Mouse (Mus musculus): ENCODE data around the gene Dbt. TPM values are rescaled to one million over a fixed set of nuclear protein-coding genes. Genes with fewer than 3 reads are reported as not detected.

Gene Dbt
- polyA plus RNA-seq, 1 experiment: 19.2 TPM

DNA sequence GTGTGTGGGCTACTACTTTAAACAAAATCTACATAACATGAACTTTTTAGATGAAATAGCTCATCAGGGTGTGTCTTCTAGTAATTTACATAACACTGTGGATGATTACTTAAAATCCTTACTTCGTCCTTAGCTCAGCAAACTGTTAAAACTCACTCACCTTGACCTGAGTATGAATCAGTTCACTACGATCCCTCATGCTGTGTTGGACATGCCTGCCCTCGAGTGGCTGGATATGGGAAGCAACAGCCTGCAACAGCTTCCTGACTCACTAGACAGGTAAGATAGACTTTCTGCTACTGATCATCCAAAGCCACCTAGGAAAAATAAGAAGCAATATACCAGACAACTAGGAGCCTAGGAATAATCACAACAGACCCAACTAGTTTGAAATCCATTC, 64.4 kb downstream of the Dbt start:
- Histone ChIP-seq H3K4me3 (ENCODE audit: insufficient read depth, low read length) (no peak overlapping the region), H3K4me1 (ENCODE audit: control insufficient read depth, insufficient read depth, low read length) (no peaks in the 10 kb centered on the region), H3K27ac (ENCODE audit: insufficient read depth, low read length) (no peak overlapping the region)
- peak; percentile 42 for TF ChIP-seq CTCF (IDR thresholded peaks at IDR 0.05; ENCODE audit: extremely low read depth, insufficient read depth, low read length)
- no peak for TF ChIP-seq POLR2A (IDR thresholded peaks at IDR 0.05; ENCODE audit: extremely low read depth, insufficient read depth, low read length)

DNA sequence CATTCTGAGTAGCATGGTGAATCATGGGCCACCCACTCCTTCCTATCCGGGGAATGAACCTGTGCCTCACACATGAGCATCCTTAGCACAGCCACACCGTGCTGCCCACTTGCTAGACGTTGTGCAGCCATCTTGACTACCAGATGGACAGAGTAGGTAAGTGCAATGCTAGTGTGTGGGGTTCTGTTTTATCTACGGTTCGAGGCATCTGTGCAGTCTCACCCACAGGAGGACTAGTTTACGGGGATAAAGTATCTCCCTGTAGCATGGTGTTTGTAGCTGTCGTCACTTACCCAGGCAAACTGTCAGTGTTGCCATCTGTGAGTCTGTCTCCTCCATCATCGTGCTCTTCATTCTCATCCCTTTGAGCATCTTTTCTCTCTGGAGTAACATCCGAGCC, 69.3 kb downstream of the Dbt start:
- no peak for TF ChIP-seq POLR2A (IDR thresholded peaks at IDR 0.05; ENCODE audit: extremely low read depth, insufficient read depth, low read length)
- no peak for TF ChIP-seq CTCF (IDR thresholded peaks at IDR 0.05; ENCODE audit: extremely low read depth, insufficient read depth, low read length)
- Histone ChIP-seq H3K4me3 (ENCODE audit: insufficient read depth, low read length) (no peak overlapping the region), H3K27ac (ENCODE audit: insufficient read depth, low read length) (no peak overlapping the region), H3K4me1 (ENCODE audit: control insufficient read depth, insufficient read depth, low read length) (no peaks in the 10 kb centered on the region)

DNA sequence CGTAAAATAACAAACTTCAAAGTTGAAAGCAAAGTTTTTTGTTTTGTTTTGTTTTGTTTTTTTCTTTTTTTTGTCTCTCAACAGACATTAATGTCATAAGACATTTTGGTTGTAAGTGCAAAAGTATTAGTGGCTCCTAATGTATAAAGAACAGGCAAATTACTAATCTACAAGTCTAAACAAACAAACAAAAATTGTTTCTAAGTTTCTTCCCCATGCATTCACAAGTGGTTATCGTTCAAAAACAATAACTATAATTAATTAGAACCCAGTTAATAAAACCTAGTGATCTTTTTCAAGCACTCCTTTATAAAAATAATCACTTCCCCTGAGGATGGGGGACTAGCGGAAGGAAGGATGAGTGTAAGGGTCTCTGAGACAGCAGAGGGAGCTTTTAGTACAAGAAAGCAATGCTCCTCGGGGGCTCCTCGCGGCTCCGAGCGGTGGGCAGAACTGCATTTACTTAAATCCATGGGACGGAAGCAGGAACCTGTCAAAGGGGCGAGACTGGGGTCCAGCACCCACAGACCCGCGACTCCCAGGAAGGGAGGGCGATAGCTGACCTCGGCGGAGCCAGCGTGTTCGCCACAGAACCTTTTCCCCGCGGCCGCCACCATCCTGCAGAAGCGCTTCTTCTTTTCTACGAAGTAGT, 81.3 kb downstream of the Dbt start:
- peak overlapping the region; percentile 68 for H3K4me3 ChIP-seq (ENCODE audit: insufficient read depth, low read length)
- TF ChIP-seq CTCF (IDR thresholded peaks at IDR 0.05; ENCODE audit: extremely low read depth, insufficient read depth, low read length): 0 out of 2 replicates have a peak, but pooled peaks have one; percentile 10
- no peak for TF ChIP-seq POLR2A (IDR thresholded peaks at IDR 0.05; ENCODE audit: extremely low read depth, insufficient read depth, low read length)
- no peak overlapping the region for H3K27ac ChIP-seq (ENCODE audit: insufficient read depth, low read length)
- no peaks in the 10 kb centered on the region; the same call in 1 of the 2 replicates for H3K4me1 ChIP-seq (ENCODE audit: control insufficient read depth, insufficient read depth, low read length)

DNA sequence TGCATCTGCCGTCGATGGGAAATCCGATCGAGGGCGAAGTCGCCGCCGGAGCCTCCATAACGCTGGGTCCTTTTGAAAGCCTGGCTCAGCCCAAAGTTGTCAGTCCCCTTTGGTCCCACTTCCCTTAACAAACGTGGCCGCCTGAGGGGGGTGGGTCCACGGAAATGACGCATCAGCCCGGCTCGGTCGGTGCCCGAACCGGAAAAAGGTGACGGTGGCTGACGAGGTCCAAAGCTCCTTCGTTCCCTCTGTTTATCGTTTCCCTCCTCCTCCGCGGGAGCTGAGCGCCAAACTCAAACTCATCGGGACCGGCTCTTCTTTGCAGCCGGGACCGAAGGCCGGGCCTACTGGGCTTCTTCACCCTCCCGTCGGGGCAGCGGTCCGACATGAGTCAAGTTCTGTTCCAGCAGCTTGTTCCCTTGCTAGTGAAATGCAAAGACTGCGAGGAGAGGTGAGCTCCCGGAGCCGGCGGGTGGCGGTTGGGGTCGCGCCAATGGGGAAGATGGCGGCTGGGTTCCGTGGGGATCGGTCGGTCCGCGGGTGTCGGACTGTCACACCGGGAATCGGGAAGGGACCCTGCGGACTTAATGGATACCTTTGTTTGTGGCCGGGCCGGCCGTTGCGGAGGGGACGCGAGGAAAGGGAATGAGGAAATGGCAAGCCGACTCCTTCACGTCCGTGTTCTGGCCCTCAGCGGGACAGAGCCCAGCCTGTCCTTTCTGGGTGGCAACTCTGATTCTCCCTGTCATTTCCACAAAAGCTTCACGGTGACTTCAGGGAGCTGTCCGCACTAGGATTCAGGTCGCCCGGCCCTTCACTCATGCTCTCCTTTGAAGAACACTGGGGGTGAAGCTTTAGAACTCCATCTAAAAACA, 82.1 kb downstream of the Dbt start, which contains the start of gene Sass6:
Gene Sass6, plus strand, starts transcription at position 255 of the 875 bp plus-strand sequence.
- TF ChIP-seq POLR2A (IDR thresholded peaks at IDR 0.05; ENCODE audit: extremely low read depth, insufficient read depth, low read length): peak; percentile 76; the same call in 1 of the 2 replicates
- no peak for TF ChIP-seq CTCF (IDR thresholded peaks at IDR 0.05; ENCODE audit: extremely low read depth, insufficient read depth, low read length)
- Histone ChIP-seq H3K4me3 (ENCODE audit: insufficient read depth, low read length) (peak within 1 kb of the TSS; percentile 68), H3K27ac (ENCODE audit: insufficient read depth, low read length) (no peak within 1 kb of the TSS), H3K4me1 (ENCODE audit: control insufficient read depth, insufficient read depth, low read length) (no peaks in the 10 kb centered on the region; the same call in 1 of the 2 replicates)

DNA sequence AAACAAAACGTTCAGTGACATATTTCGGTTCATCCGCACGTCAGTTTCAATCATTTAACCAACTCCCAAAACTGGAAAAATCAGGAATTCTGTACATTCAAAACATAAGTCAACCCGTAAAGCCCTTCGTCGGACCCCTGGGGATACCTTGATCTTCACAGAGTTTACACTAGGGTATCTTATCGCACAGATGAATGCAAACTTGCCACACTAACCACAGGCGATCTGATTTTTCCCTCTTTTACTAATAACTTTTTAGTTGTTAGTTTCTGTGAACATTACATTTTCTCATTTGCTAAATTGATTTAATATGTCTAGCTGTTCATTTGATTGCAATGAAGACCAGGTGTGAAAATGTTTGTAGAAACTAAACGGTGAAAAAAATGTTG, 82.7 kb downstream of the Dbt start:
- Histone ChIP-seq H3K27ac (ENCODE audit: insufficient read depth, low read length) (no peak overlapping the region), H3K4me1 (ENCODE audit: control insufficient read depth, insufficient read depth, low read length) (no peaks in the 10 kb centered on the region; the same call in 1 of the 2 replicates), H3K4me3 (ENCODE audit: insufficient read depth, low read length) (peak overlapping the region; percentile 68)
- TF ChIP-seq POLR2A (IDR thresholded peaks at IDR 0.05; ENCODE audit: extremely low read depth, insufficient read depth, low read length) (no peak), CTCF (IDR thresholded peaks at IDR 0.05; ENCODE audit: extremely low read depth, insufficient read depth, low read length) (no peak)

Other genes starting within 250 kb of the Dbt start
- gene Cdc14a, start 89.0 kb upstream of the Dbt start, polyA plus RNA-seq (2012; rRNA removed): 2.6 and 2.9 TPM in 2 replicates
- gene Rtca, start 4.9 kb upstream of the Dbt start, polyA plus RNA-seq (2012; rRNA removed): 89.2 and 91.6 TPM in 2 replicates
- gene Lrrc39, start 49.9 kb downstream of the Dbt start, polyA plus RNA-seq (2012; rRNA removed): 0.19 and 0.32 TPM in 2 replicates
- 4.7 and 5.3 TPM in 2 replicates for gene Sass6, start 81.9 kb downstream of the Dbt start, polyA plus RNA-seq (2012; rRNA removed)
- gene Trmt13, start 101.5 kb downstream of the Dbt start, polyA plus RNA-seq (2012; rRNA removed): 19.5 and 22.9 TPM in 2 replicates
- gene Mfsd14a, start 149.6 kb downstream of the Dbt start, polyA plus RNA-seq (2012; rRNA removed): 45.0 and 48.1 TPM in 2 replicates
- gene Gm43191, start 168.2 kb downstream of the Dbt start, polyA plus RNA-seq (2012; rRNA removed): not detected in 2 replicates
- gene Slc35a3, start 199.8 kb downstream of the Dbt start, polyA plus RNA-seq (2012; rRNA removed): 11.9 and 12.2 TPM in 2 replicates